Mouse (Mus musculus) forebrain, embryonic 11.5 days (tissue): ENCODE measurements at regions not wholly inside any gene's neighbourhood (a gene's known extent, or its start where the extent isn't known, plus 50 kb on each side); places are given as distances from the start of the nearest gene placed in this dataset.

ENCODE experiments used
- ATAC-seq: fragments of 200-750 bp; cut with Nextera tagmentation; replicated peaks from 2 replicates; pipeline ENCODE4 v1.8.0; 2017; ENCODE audit warnings: moderate TSS enrichment; ENCODE audit not compliant: low FRiP score
- DNase-seq: peaks from one replicate; pipeline ENCODE4 v3.0.0-alpha.2; 2017; ENCODE audit warnings: low spot score
- H3K27ac ChIP-seq: fragments of 300-500 bp; sonication (generic); 2 replicates; pipeline ENCODE4 v1.5.1; 2014; ENCODE audit warnings: low read depth, low read length
- H3K27me3 ChIP-seq: fragments of 300-500 bp; sonication (generic); 2 replicates; pipeline ENCODE4 v1.6.1; 2014; ENCODE audit warnings: mild to moderate bottlenecking, low read length, mixed read lengths; ENCODE audit not compliant: control insufficient read depth, insufficient read depth
- H3K36me3 ChIP-seq: fragments of 300-500 bp; sonication (generic); 2 replicates; pipeline ENCODE4 v1.6.1; 2014; ENCODE audit warnings: mild to moderate bottlenecking, low read length, moderate library complexity, mixed read lengths; ENCODE audit not compliant: control insufficient read depth, insufficient read depth
- H3K4me1 ChIP-seq: fragments of 300-500 bp; sonication (generic); replicated peaks from 2 replicates; pipeline ENCODE4 v1.6.1; 2014; ENCODE audit warnings: low read length, mixed read lengths; ENCODE audit not compliant: control insufficient read depth, insufficient read depth
- H3K4me2 ChIP-seq: fragments of 300-500 bp; sonication (generic); 2 replicates; pipeline ENCODE4 v1.6.1; 2014; ENCODE audit warnings: low read depth, mild to moderate bottlenecking, low read length, moderate library complexity, mixed read lengths; ENCODE audit not compliant: severe bottlenecking
- H3K4me3 ChIP-seq: fragments of 300-500 bp; sonication (generic); 2 replicates; pipeline ENCODE4 v1.5.1; 2014; ENCODE audit warnings: low read depth, low read length
- H3K9ac ChIP-seq: fragments of 300-500 bp; sonication (generic); 2 replicates; pipeline ENCODE4 v1.6.1; 2014; ENCODE audit warnings: low read length
- H3K9me3 ChIP-seq: fragments of 300-500 bp; sonication (generic); 2 replicates; pipeline ENCODE4 v1.6.1; 2016; ENCODE audit warnings: low read length, mixed read lengths; ENCODE audit not compliant: control insufficient read depth
- whole genome bisulfite sequencing: fragments of 180-500 bp; shearing (Covaris S2); extraction: QIAGEN DNeasy Blood & Tissue Kit; methylation state at CpG from one replicate; pipeline ENCODE4 v1.1.7; 2014; 5-methylcytosine and 5-hydroxymethylcytosine counted together

DNA sequence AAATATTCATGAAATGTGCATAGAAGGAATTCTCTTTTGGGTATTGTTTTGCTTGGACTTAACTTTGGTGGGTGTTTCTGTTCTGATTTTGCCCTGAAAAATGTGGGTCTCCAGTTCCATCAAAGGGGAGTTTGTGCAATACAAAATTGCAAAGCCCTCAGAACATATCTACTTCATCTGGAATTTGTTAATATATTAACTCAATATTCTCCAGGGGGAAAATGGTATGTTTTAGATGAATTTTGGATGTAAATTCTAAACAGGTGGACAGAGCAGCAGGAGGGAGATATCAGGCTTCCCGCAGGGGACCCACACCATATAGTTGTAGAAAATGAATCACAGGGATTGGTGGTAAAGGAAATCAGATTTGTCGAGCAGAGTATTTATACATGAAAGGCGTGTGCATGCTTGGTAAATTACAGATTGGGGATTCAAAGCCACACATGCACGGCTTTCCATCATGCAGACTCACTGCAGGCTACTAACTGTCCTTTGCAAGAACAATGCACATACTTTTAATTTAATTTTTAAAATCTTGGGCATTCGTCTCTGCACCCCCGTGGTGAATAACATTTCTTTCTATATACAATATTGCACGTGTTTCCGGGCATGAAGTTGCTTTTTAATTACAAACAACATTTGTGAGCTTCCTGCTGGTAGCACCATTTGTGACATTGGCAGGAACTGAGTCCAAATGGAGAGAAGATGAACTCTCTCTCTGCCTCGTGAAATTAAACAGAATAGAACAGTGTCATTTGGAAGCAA is 104.8 kb upstream of the Adgrl4 start:
- ATAC-seq = no peak
- Histone ChIP-seq H3K4me1 (no peaks in the 10 kb centered on the region; the same call in 1 of the 2 replicates), H3K9ac (no peak overlapping the region), H3K4me3 (no peak overlapping the region), H3K27ac (no peak overlapping the region), H3K4me2 (no peak overlapping the region), H3K9me3 (no peaks in the 10 kb centered on the region), H3K36me3 (no peaks in the 10 kb centered on the region), H3K27me3 (no peaks in the 10 kb centered on the region)
- DNase-seq = no peak
- WGBS = 72% methylated on average over 9 of the region's 9 CpGs

DNA sequence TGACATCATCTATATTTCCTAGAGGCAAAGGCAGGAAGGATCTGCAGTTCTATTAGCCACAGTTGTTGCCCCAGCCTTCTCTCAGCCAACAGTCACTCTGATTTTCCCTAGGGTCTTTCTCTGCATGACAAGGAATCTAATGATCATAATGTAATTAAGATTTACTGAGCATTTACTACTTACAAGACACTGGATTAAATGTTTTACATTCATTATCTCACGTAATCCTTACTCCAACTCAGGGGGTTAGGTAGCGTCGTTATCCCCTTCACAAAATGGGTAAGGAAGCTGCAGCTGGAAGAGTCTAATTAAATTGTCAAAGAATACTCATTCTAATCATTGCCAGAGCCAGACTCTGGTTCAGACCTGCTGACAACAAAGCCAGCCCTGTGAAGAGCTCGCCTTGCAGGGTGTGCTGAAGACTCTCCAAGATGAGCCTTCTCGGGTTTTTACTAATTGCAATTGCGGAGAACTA is 103.8 kb upstream of the Adgrl4 start:
- no peak overlapping the region for H3K4me3 ChIP-seq
- H3K4me2 ChIP-seq = peak overlapping the region; percentile 8; the same call in 1 of the 2 replicates
- no peak overlapping the region for H3K9ac ChIP-seq
- no peak for DNase-seq
- no peaks in the 10 kb centered on the region for H3K36me3 ChIP-seq
- no peaks in the 10 kb centered on the region; the same call in 1 of the 2 replicates for H3K4me1 ChIP-seq
- WGBS = 9% methylated on average over 6 of the region's 6 CpGs
- peak; percentile 80 for ATAC-seq
- no peak overlapping the region for H3K27ac ChIP-seq
- H3K9me3 ChIP-seq = no peaks in the 10 kb centered on the region
- H3K27me3 ChIP-seq = no peaks in the 10 kb centered on the region

DNA sequence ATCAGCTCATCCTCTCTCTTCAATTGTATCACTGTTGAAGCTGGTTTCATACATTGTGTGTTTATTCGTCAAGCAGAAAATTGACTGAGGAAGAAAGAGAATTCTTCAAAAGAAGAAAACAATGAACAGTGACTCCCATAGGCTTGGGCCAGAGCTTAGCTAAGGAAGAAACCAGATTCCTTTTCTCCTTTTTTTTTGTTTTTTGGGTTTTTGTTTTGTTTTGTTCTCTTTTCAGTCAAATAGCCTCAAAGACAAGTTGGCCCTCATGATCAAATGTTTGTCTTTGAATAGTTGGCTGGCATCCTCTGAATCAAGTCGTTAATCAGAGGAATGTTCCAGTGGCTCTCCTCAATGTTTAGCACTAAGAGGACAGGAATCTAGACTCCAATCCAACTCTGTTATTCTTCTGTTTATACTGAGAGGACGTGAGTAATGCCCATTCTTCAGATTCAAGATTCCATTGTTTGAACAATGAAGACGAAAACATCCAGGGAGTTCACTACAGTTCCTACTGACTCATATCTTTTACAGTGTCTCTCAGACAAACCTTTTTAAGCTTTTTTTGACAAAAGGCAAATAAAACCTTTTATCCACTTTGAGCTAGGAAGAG is 86.1 kb upstream of the Adgrl4 start:
- no peak for ATAC-seq
- 47% methylated on average over 4 of the region's 4 CpGs for WGBS
- no peaks in the 10 kb centered on the region for H3K36me3 ChIP-seq
- H3K4me3 ChIP-seq = no peak overlapping the region
- H3K27me3 ChIP-seq = no peaks in the 10 kb centered on the region
- H3K9ac ChIP-seq = no peak overlapping the region
- H3K27ac ChIP-seq = no peak overlapping the region
- H3K4me1 ChIP-seq = no peaks in the 10 kb centered on the region
- H3K9me3 ChIP-seq = no peaks in the 10 kb centered on the region
- DNase-seq = no peak
- no peak overlapping the region for H3K4me2 ChIP-seq

DNA sequence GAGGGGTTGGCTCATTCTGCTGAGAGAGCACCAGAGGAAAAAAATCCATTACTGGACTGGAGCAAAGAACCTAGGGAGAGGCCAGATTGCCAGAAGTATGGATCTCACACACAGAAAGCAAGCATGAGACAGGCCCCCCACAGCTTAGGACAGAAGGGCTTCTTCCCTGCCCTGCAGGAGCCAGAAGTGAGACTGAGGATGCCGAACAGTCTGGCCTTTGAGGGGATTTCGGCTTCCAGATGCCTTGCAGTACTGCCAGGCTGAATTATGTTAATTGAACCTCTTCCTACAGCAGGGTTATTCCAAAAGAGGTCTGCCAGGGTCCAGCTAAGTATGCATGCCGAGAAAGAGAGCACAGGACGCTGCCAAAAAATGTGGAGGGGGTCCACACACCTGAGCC is 71.4 kb upstream of the Adgrl4 start:
- Histone ChIP-seq H3K9me3 (no peaks in the 10 kb centered on the region), H3K4me3 (no peak overlapping the region), H3K27me3 (no peaks in the 10 kb centered on the region), H3K27ac (no peak overlapping the region), H3K4me2 (no peak overlapping the region), H3K9ac (no peak overlapping the region), H3K4me1 (no peaks in the 10 kb centered on the region), H3K36me3 (no peaks in the 10 kb centered on the region)
- DNase-seq (peak; percentile 55), ATAC-seq (peak; percentile 61)
- 15% methylated on average over 4 of the region's 4 CpGs for WGBS

DNA sequence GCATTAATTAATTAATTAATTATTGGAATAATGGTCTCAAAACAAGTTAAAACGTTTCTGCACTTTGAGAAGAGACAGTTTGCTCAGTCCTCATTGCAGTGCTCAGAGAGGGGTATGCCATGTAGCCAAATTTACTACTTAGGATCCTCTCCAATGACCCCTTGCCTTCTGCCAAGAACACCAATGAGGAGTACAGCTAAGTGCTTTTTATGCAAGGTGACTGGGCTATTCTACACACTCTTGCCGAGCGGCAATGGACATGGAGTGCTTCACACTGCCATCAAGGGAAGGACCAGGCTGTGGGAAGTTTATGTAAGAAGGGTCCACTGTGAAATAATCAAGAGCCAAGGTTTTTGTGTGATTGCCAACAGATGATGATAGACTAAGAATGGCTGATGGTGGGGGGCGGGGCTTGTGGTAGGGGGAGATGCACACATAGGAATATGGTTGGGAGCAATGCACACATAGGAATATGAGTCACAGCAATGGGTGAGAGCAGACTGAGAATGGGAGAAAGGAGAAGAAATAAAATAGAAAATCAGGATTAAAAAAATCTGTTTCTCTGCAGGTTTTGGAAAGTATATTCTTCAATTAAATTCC is 70.9 kb upstream of the Adgrl4 start:
- 67% methylated on average over 4 of the region's 4 CpGs for WGBS
- Histone ChIP-seq H3K27ac (no peak overlapping the region), H3K9ac (no peak overlapping the region), H3K4me2 (no peak overlapping the region), H3K4me3 (no peak overlapping the region), H3K4me1 (no peaks in the 10 kb centered on the region), H3K36me3 (no peaks in the 10 kb centered on the region), H3K27me3 (no peaks in the 10 kb centered on the region), H3K9me3 (no peaks in the 10 kb centered on the region)
- ATAC-seq (peak; percentile 27; the same call in 1 of the 2 replicates), DNase-seq (no peak)

DNA sequence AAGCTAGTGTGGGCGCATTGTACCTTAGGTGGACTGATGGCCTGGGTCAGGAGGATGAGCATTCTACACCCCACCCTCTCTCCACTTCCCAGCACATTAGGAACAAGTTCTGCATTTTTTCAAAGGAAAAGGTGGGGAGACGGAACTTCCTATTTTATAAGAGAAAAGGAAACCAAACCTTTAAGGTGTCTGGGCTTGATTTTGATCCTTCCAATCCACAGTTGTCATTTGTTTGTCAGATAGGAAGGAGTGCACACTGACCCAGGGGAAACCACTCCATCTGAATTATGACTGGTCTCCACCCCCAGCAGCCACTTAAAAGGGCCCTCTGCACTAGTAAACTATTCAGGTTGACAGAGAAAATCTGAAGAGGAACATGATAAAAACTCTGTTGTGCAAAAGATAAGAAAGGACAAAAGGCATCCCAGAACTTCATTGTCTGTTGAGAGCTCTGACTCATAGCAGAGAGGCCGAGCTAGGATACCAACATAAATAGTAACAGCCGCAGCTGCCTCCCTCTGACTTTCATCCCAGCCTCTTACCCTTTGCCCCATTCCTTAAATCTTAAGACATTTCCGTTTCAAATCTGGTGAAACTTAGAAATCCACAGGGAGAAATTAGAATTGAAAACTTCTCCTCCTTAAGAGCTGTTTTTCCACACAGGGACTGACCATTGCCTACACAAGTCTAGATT is 54.2 kb upstream of the Adgrl4 start:
- Histone ChIP-seq H3K4me2 (no peak overlapping the region), H3K36me3 (no peaks in the 10 kb centered on the region), H3K4me3 (no peak overlapping the region), H3K27me3 (no peaks in the 10 kb centered on the region), H3K9me3 (no peaks in the 10 kb centered on the region), H3K27ac (no peak overlapping the region), H3K4me1 (no peaks in the 10 kb centered on the region), H3K9ac (no peak overlapping the region)
- WGBS = 83% methylated on average over 5 of the region's 5 CpGs
- ATAC-seq (no peak), DNase-seq (no peak)

DNA sequence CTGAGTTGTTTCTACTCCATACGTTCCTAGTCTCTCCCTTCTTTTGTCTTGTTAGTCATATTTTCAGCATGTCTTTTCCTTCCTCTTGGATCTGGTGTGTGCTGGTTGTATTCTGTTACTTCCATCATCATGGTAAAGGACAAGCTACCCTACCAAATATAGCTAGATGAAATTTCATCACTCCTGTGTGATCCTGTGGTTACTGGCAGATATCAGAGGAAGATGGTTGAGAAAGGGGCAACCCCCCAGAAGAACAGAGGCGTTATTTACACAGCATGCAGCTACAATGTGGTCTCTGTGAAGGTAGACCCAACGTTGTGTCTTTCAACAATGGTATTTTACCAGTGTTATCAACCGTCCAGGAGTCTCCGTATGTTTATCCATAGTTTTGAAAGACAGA is 52.8 kb upstream of the Adgrl4 start:
- WGBS = 84% methylated on average over 5 of the region's 5 CpGs
- Histone ChIP-seq H3K27ac (no peak overlapping the region), H3K9me3 (no peaks in the 10 kb centered on the region), H3K27me3 (no peaks in the 10 kb centered on the region), H3K9ac (no peak overlapping the region), H3K4me2 (no peak overlapping the region), H3K4me1 (no peaks in the 10 kb centered on the region), H3K36me3 (no peaks in the 10 kb centered on the region), H3K4me3 (no peak overlapping the region)
- DNase-seq (no peak), ATAC-seq (no peak)

DNA sequence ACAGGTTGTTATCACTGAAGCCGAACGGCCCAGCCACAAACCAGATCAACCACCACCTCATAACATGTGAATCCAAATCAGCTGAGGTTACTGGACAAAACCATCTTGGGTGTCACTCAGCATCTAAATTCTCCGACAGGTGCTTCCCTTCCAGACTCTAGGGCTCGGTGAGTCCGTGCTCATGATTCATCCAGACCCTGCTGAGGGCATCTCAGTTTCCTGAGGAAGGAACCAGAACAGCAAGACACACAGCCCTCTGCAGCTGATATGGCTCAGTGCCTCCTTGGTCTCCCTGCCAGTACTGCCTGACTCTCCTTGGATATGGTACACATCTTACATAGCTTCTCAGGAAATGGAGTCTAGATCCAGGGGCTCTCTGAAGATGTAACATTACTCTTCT is 51.6 kb upstream of the Adgrl4 start:
- no peak overlapping the region for H3K27ac ChIP-seq
- WGBS = 87% methylated on average over 5 of the region's 5 CpGs
- H3K4me3 ChIP-seq = no peak overlapping the region
- DNase-seq (no peak), ATAC-seq (no peak)
- no peaks in the 10 kb centered on the region for H3K9me3 ChIP-seq
- H3K9ac ChIP-seq = no peak overlapping the region
- H3K4me1 ChIP-seq = no peaks in the 10 kb centered on the region
- no peak overlapping the region for H3K4me2 ChIP-seq
- no peaks in the 10 kb centered on the region for H3K27me3 ChIP-seq
- no peaks in the 10 kb centered on the region for H3K36me3 ChIP-seq
